Mouse (Mus musculus): Measurements from ENCODE around the gene Gm37240. TPM values are rescaled to one million over a fixed set of nuclear protein-coding genes. Genes with fewer than 3 reads are reported as not detected.

The Gm37240 gene
- polyA plus RNA-seq (2014; fragmentation: Nextera tagmentation; extraction: Ambion mirVana), result 0.11 TPM in 1 of 2 replicates, not detected in the other

GRCm38 (mm10) chr3:85887239-85887827, at the start of gene Gm37240, which contains the start of gene Glt28d2:
Gene Gm37240, minus strand, starts transcription at chr3:85887518.
Gene Glt28d2, minus strand, starts transcription at chr3:85887516.
- ATAC-seq (ENCODE audit: low FRiP score, low TSS enrichment) (peak; percentile 70), DNase-seq (peak; percentile 74)
- H3K4me3 ChIP-seq (replicated peaks; ENCODE audit: low read depth, low read length), result peak within 1 kb of the TSS; percentile 51
- peaks cover 28% of the 10 kb centered on the region for H3K27me3 ChIP-seq (ENCODE audit: control insufficient read depth, insufficient read depth, low read length)
- H3K4me2 ChIP-seq (ENCODE audit: low read length), result peak within 1 kb of the TSS; percentile 98
- H3K4me1 ChIP-seq (ENCODE audit: control insufficient read depth, insufficient read depth, low read length), result peaks cover 12% of the 10 kb centered on the region
- peak within 1 kb of the TSS; percentile 44; the same call in 1 of the 2 replicates for H3K9ac ChIP-seq (replicated peaks; ENCODE audit: low read length)
- WGBS, result under 1% methylated on average over 47 of the region's 48 CpGs
- H3K36me3 ChIP-seq (ENCODE audit: control insufficient read depth, insufficient read depth, low read length), result no peaks in the 10 kb centered on the region
- no peaks in the 10 kb centered on the region for H3K9me3 ChIP-seq (ENCODE audit: control insufficient read depth, low read length)
- H3K27ac ChIP-seq (replicated peaks; ENCODE audit: low read depth, low read length), result no peak within 1 kb of the TSS

- Histone ChIP-seq H3K4me1 (ENCODE audit: control insufficient read depth, insufficient read depth, low read length) (no peaks in the 10 kb centered on the region), H3K9ac (replicated peaks; ENCODE audit: low read length) (no peak overlapping the region), H3K36me3 (ENCODE audit: control insufficient read depth, insufficient read depth, low read length) (no peaks in the 10 kb centered on the region), H3K27me3 (ENCODE audit: control insufficient read depth, insufficient read depth, low read length) (no peaks in the 10 kb centered on the region), H3K4me2 (ENCODE audit: low read length) (no peak overlapping the region), H3K27ac (replicated peaks; ENCODE audit: low read depth, low read length) (no peak overlapping the region), H3K4me3 (replicated peaks; ENCODE audit: low read depth, low read length) (no peak overlapping the region), H3K9me3 (ENCODE audit: control insufficient read depth, low read length) (no peaks in the 10 kb centered on the region)
- no peak for DNase-seq
- WGBS, result 94% methylated on average over 5 of the region's 5 CpGs
- ATAC-seq (ENCODE audit: low FRiP score, low TSS enrichment), result no peak
These were observed 46.3 kb upstream of the Gm37240 start for GRCm38 (mm10) chr3:85933586-85933985.

- Histone ChIP-seq H3K27ac (replicated peaks; ENCODE audit: low read depth, low read length) (no peak overlapping the region), H3K9me3 (ENCODE audit: control insufficient read depth, low read length) (no peaks in the 10 kb centered on the region), H3K4me1 (ENCODE audit: control insufficient read depth, insufficient read depth, low read length) (no peaks in the 10 kb centered on the region), H3K4me3 (replicated peaks; ENCODE audit: low read depth, low read length) (no peak overlapping the region), H3K27me3 (ENCODE audit: control insufficient read depth, insufficient read depth, low read length) (no peaks in the 10 kb centered on the region), H3K9ac (replicated peaks; ENCODE audit: low read length) (no peak overlapping the region), H3K4me2 (ENCODE audit: low read length) (no peak overlapping the region), H3K36me3 (ENCODE audit: control insufficient read depth, insufficient read depth, low read length) (no peaks in the 10 kb centered on the region)
- DNase-seq (no peak), ATAC-seq (ENCODE audit: low FRiP score, low TSS enrichment) (no peak)
- 85% methylated on average over 6 of the region's 6 CpGs for WGBS
These were observed 44.5 kb upstream of the Gm37240 start for GRCm38 (mm10) chr3:85931859-85932258.

GRCm38 (mm10) chr3:85930671-85931255, 43.4 kb upstream of the Gm37240 start:
- Histone ChIP-seq H3K9ac (replicated peaks; ENCODE audit: low read length) (no peak overlapping the region), H3K4me3 (replicated peaks; ENCODE audit: low read depth, low read length) (no peak overlapping the region), H3K4me1 (ENCODE audit: control insufficient read depth, insufficient read depth, low read length) (no peaks in the 10 kb centered on the region), H3K27me3 (ENCODE audit: control insufficient read depth, insufficient read depth, low read length) (no peaks in the 10 kb centered on the region), H3K4me2 (ENCODE audit: low read length) (no peak overlapping the region), H3K9me3 (ENCODE audit: control insufficient read depth, low read length) (no peaks in the 10 kb centered on the region), H3K27ac (replicated peaks; ENCODE audit: low read depth, low read length) (no peak overlapping the region), H3K36me3 (ENCODE audit: control insufficient read depth, insufficient read depth, low read length) (no peaks in the 10 kb centered on the region)
- 23% methylated on average over 11 of the region's 11 CpGs for WGBS
- DNase-seq, result peak; percentile 3
- no peak for ATAC-seq (ENCODE audit: low FRiP score, low TSS enrichment)

GRCm38 (mm10) chr3:85929711-85930110, 42.4 kb upstream of the Gm37240 start:
- H3K4me2 ChIP-seq (ENCODE audit: low read length), result no peak overlapping the region
- H3K9ac ChIP-seq (replicated peaks; ENCODE audit: low read length), result no peak overlapping the region
- no peak for DNase-seq
- H3K27ac ChIP-seq (replicated peaks; ENCODE audit: low read depth, low read length), result no peak overlapping the region
- no peak overlapping the region for H3K4me3 ChIP-seq (replicated peaks; ENCODE audit: low read depth, low read length)
- H3K4me1 ChIP-seq (ENCODE audit: control insufficient read depth, insufficient read depth, low read length), result no peaks in the 10 kb centered on the region
- WGBS, result 84% methylated on average over 5 of the region's 5 CpGs
- no peaks in the 10 kb centered on the region for H3K9me3 ChIP-seq (ENCODE audit: control insufficient read depth, low read length)
- no peaks in the 10 kb centered on the region for H3K36me3 ChIP-seq (ENCODE audit: control insufficient read depth, insufficient read depth, low read length)
- ATAC-seq (ENCODE audit: low FRiP score, low TSS enrichment), result no peak
- H3K27me3 ChIP-seq (ENCODE audit: control insufficient read depth, insufficient read depth, low read length), result no peaks in the 10 kb centered on the region

GRCm38 (mm10) chr3:85928140-85928611, 40.9 kb upstream of the Gm37240 start:
- no peak for ATAC-seq (ENCODE audit: low FRiP score, low TSS enrichment)

GRCm38 (mm10) chr3:85927296-85927695, 40.0 kb upstream of the Gm37240 start:
- H3K9me3 ChIP-seq (ENCODE audit: control insufficient read depth, low read length), result no peaks in the 10 kb centered on the region
- no peak overlapping the region for H3K4me2 ChIP-seq (ENCODE audit: low read length)
- no peaks in the 10 kb centered on the region for H3K4me1 ChIP-seq (ENCODE audit: control insufficient read depth, insufficient read depth, low read length)
- H3K27me3 ChIP-seq (ENCODE audit: control insufficient read depth, insufficient read depth, low read length), result no peaks in the 10 kb centered on the region
- no peak overlapping the region for H3K9ac ChIP-seq (replicated peaks; ENCODE audit: low read length)
- DNase-seq (no peak), ATAC-seq (ENCODE audit: low FRiP score, low TSS enrichment) (no peak)
- no peak overlapping the region for H3K27ac ChIP-seq (replicated peaks; ENCODE audit: low read depth, low read length)
- H3K36me3 ChIP-seq (ENCODE audit: control insufficient read depth, insufficient read depth, low read length), result no peaks in the 10 kb centered on the region
- WGBS, result 83% methylated on average over 9 of the region's 9 CpGs
- H3K4me3 ChIP-seq (replicated peaks; ENCODE audit: low read depth, low read length), result no peak overlapping the region

More at GRCm38 (mm10) chr3:85928140-85928611, 40.9 kb upstream of the Gm37240 start:
- no peak overlapping the region for H3K27ac ChIP-seq (replicated peaks; ENCODE audit: low read depth, low read length)
- H3K27me3 ChIP-seq (ENCODE audit: control insufficient read depth, insufficient read depth, low read length), result no peaks in the 10 kb centered on the region
- H3K4me2 ChIP-seq (ENCODE audit: low read length), result no peak overlapping the region
- no peak overlapping the region for H3K4me3 ChIP-seq (replicated peaks; ENCODE audit: low read depth, low read length)
- no peaks in the 10 kb centered on the region for H3K36me3 ChIP-seq (ENCODE audit: control insufficient read depth, insufficient read depth, low read length)
- no peaks in the 10 kb centered on the region for H3K9me3 ChIP-seq (ENCODE audit: control insufficient read depth, low read length)
- DNase-seq, result peak; percentile 8
- no peaks in the 10 kb centered on the region for H3K4me1 ChIP-seq (ENCODE audit: control insufficient read depth, insufficient read depth, low read length)
- WGBS, result 80% methylated on average over 5 of the region's 5 CpGs
- no peak overlapping the region for H3K9ac ChIP-seq (replicated peaks; ENCODE audit: low read length)

- Histone ChIP-seq H3K9ac (replicated peaks; ENCODE audit: low read length) (no peak overlapping the region), H3K9me3 (ENCODE audit: control insufficient read depth, low read length) (no peaks in the 10 kb centered on the region), H3K27ac (replicated peaks; ENCODE audit: low read depth, low read length) (no peak overlapping the region), H3K27me3 (ENCODE audit: control insufficient read depth, insufficient read depth, low read length) (no peaks in the 10 kb centered on the region), H3K4me2 (ENCODE audit: low read length) (peak overlapping the region; percentile 25; the same call in 1 of the 2 replicates), H3K4me3 (replicated peaks; ENCODE audit: low read depth, low read length) (no peak overlapping the region), H3K4me1 (ENCODE audit: control insufficient read depth, insufficient read depth, low read length) (no peaks in the 10 kb centered on the region), H3K36me3 (ENCODE audit: control insufficient read depth, insufficient read depth, low read length) (no peaks in the 10 kb centered on the region)
- DNase-seq (peak; percentile 91), ATAC-seq (ENCODE audit: low FRiP score, low TSS enrichment) (no peak)
- 47% methylated on average over 18 of the region's 18 CpGs for WGBS
These were observed 36.9 kb upstream of the Gm37240 start for GRCm38 (mm10) chr3:85923954-85924945.

All from midbrain, embryonic 14.5 days (tissue).